ENCODE assay signal across 10 mouse cellular contexts in the genomic region with DNA sequence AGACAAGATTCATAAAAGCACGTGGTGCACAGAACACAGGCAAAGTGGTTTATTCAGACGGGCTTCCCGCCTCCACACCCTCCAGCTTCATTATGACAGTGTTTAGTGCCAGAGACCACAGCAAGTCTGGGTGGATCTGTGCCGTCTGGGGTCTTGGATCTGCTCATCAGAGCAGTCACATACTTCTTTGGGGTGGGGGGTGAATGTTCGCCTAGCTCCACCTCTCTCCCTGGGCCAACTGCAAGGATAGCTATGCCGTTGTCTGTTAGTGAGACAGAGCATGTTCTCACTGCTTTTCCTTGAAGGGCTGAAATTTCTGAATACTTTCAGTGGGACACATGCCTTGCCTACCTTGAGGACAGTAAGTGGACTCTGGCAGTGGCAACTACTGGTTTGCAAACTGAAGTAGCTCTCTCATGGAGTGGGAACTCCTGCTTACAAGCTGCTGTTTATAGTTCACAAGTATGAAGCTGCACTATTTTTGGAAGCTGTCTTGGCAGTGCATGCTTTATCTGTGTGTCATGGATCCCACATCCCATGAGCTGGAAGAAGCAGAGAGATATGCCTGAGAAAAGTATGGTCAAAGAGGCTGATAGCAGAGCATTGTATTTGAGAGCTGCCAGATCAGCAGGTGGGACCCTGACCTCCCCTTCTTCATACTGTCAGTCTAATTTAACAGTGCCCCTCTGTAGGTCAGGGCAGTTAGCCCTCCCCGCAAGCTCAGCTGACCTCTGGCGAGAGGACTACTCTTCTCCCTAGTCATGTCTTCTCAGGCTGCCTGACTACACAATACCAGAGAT.
DNase-seq lines count a peak whose midpoint lies in the region; ATAC-seq and TF ChIP-seq lines count a peak whose summit lies in the region.
"Had no signal": no experiment of that assay in that cellular context is flagged by ENCODE, and none has a peak within 500 bp of the region (broad histone marks: within the 10 kb centered on the region; RNA-seq: fewer than 3 reads in every experiment).

No protein-coding gene starts in this region.

- H3K79me2 ChIP-seq in myocyte (ENCODE audit: control insufficient read depth, insufficient read depth): peaks cover 5% of the 10 kb centered on the region

- 0 out of 2 replicates have a peak overlapping the region, but pooled peaks have one; percentile 52 for H3K27ac ChIP-seq in embryonic facial prominence, embryonic 14.5 days (replicated peaks; ENCODE audit: low read depth, low read length)
- H3K27ac ChIP-seq in embryonic facial prominence, embryonic 10.5 days (replicated peaks): no peak overlapping the region
- H3K27ac ChIP-seq in limb, embryonic 15.5 days: peak overlapping the region; percentile 28; the same call in 1 of the 2 replicates
- H3K27ac ChIP-seq in limb, embryonic 10.5 days: no peak overlapping the region
- H3K27ac ChIP-seq in heart, embryonic 16.5 days (ENCODE audit: low read length): peak overlapping the region; percentile 96
- H3K27ac ChIP-seq: limb, embryonic 12.5 days had no signal

- no peaks in the 10 kb centered on the region for H3K27me3 ChIP-seq in embryonic facial prominence, embryonic 14.5 days (replicated peaks; ENCODE audit: control insufficient read depth, insufficient read depth, low read length)
- no peaks in the 10 kb centered on the region for H3K27me3 ChIP-seq in embryonic facial prominence, embryonic 10.5 days (replicated peaks; ENCODE audit: low read depth, poor library complexity, severe bottlenecking)
- no peaks in the 10 kb centered on the region for H3K27me3 ChIP-seq in limb, embryonic 15.5 days
- no peaks in the 10 kb centered on the region for H3K27me3 ChIP-seq in limb, embryonic 10.5 days (ENCODE audit: low read depth, poor library complexity, severe bottlenecking)
- no peaks in the 10 kb centered on the region for H3K27me3 ChIP-seq in heart, embryonic 16.5 days (ENCODE audit: control insufficient read depth, insufficient read depth, low read length)
- no peaks in the 10 kb centered on the region for H3K27me3 ChIP-seq in myocyte (ENCODE audit: control insufficient read depth, insufficient read depth, insufficient read length)
- H3K27me3 ChIP-seq: limb, embryonic 12.5 days had no signal

- H3K9me3 ChIP-seq in embryonic facial prominence, embryonic 14.5 days (ENCODE audit: control insufficient read depth, low read length): no peaks in the 10 kb centered on the region
- H3K9me3 ChIP-seq in embryonic facial prominence, embryonic 10.5 days: no peaks in the 10 kb centered on the region
- H3K9me3 ChIP-seq in limb, embryonic 15.5 days: no peaks in the 10 kb centered on the region
- H3K9me3 ChIP-seq in limb, embryonic 10.5 days (replicated peaks): no peaks in the 10 kb centered on the region
- no peaks in the 10 kb centered on the region for H3K9me3 ChIP-seq in heart, embryonic 16.5 days (replicated peaks; ENCODE audit: control insufficient read depth, low read length)
- H3K9me3 ChIP-seq: limb, embryonic 12.5 days had no signal

- no peak overlapping the region for H3K4me2 ChIP-seq in embryonic facial prominence, embryonic 14.5 days (ENCODE audit: low read depth, low read length)
- no peak overlapping the region for H3K4me2 ChIP-seq in limb, embryonic 15.5 days
- H3K4me2 ChIP-seq in heart, embryonic 16.5 days (ENCODE audit: low read depth, low read length): peak overlapping the region; percentile 45; the same call in 1 of the 2 replicates
- peak overlapping the region; percentile 81 for H3K4me2 ChIP-seq in myocyte (ENCODE audit: low read depth)
- H3K4me2 ChIP-seq: limb, embryonic 12.5 days had no signal

- no peak overlapping the region for H3K4me3 ChIP-seq in embryonic facial prominence, embryonic 14.5 days (ENCODE audit: low read depth, low read length)
- no peak overlapping the region for H3K4me3 ChIP-seq in embryonic facial prominence, embryonic 10.5 days
- H3K4me3 ChIP-seq in limb, embryonic 15.5 days: no peak overlapping the region
- no peak overlapping the region for H3K4me3 ChIP-seq in limb, embryonic 10.5 days
- no peak overlapping the region for H3K4me3 ChIP-seq in heart, embryonic 16.5 days (ENCODE audit: low read length)
- no peak overlapping the region for H3K4me3 ChIP-seq in myocyte
- H3K4me3 ChIP-seq: limb, embryonic 12.5 days had no signal

- peaks cover 26% of the 10 kb centered on the region for H3K4me1 ChIP-seq in embryonic facial prominence, embryonic 14.5 days (ENCODE audit: control insufficient read depth, insufficient read depth, low read length)
- H3K4me1 ChIP-seq in embryonic facial prominence, embryonic 10.5 days: peaks cover 40% of the 10 kb centered on the region
- H3K4me1 ChIP-seq in limb, embryonic 15.5 days: peaks cover 36% of the 10 kb centered on the region
- H3K4me1 ChIP-seq in limb, embryonic 10.5 days: peaks cover 54% of the 10 kb centered on the region
- H3K4me1 ChIP-seq in heart, embryonic 16.5 days (ENCODE audit: control insufficient read depth, insufficient read depth, low read length): peaks cover 34% of the 10 kb centered on the region

- H3ac ChIP-seq in myocyte (ENCODE audit: control insufficient read depth, insufficient read length): no peak overlapping the region

- ATAC-seq in embryonic facial prominence, embryonic 14.5 days (ENCODE audit: low read depth): 0 out of 2 replicates have a peak, but pooled peaks have one; percentile 39
- ATAC-seq in limb, embryonic 15.5 days (ENCODE audit: insufficient number of reproducible peaks, low FRiP score, low TSS enrichment, low read depth): peak; percentile 54
- ATAC-seq in heart, embryonic 16.5 days (replicated peaks; ENCODE audit: extremely low read depth, insufficient read depth, low FRiP score): peak; percentile 87
- ATAC-seq in activated CD4-positive, CD25-positive, alpha-beta regulatory T cell, adult 4 months: no peak

- no peaks in the 10 kb centered on the region for H3K36me3 ChIP-seq in embryonic facial prominence, embryonic 14.5 days (ENCODE audit: control insufficient read depth, insufficient read depth, low read length)
- H3K36me3 ChIP-seq in embryonic facial prominence, embryonic 10.5 days (replicated peaks): no peaks in the 10 kb centered on the region
- no peaks in the 10 kb centered on the region for H3K36me3 ChIP-seq in limb, embryonic 15.5 days
- H3K36me3 ChIP-seq in limb, embryonic 10.5 days: no peaks in the 10 kb centered on the region
- H3K36me3 ChIP-seq in heart, embryonic 16.5 days (ENCODE audit: control insufficient read depth, insufficient read depth): no peaks in the 10 kb centered on the region
- H3K36me3 ChIP-seq in myocyte (ENCODE audit: control insufficient read depth, insufficient read depth): no peaks in the 10 kb centered on the region
- H3K36me3 ChIP-seq: limb, embryonic 12.5 days had no signal

- no peak for DNase-seq in embryonic facial prominence, embryonic 14.5 days (ENCODE audit: low spot score)
- DNase-seq in embryonic facial prominence, embryonic 10.5 days (ENCODE audit: low spot score): no peak
- DNase-seq in limb, embryonic 10.5 days (ENCODE audit: low spot score): no peak
- DNase-seq in kidney, adult 18-20 months: no peak
- DNase-seq: B cell, adult 2 months had no signal

- TF ChIP-seq POLR2A in myocyte (IDR thresholded peaks at IDR 0.05; ENCODE audit: insufficient read length, low read depth): no peak

- H3K9ac ChIP-seq in embryonic facial prominence, embryonic 14.5 days (ENCODE audit: low read depth, low read length): no peak overlapping the region
- H3K9ac ChIP-seq in limb, embryonic 15.5 days: no peak overlapping the region
- peak overlapping the region; percentile 37; the same call in 1 of the 2 replicates for H3K9ac ChIP-seq in heart, embryonic 16.5 days (ENCODE audit: low read length)
- H3K9ac ChIP-seq: limb, embryonic 12.5 days had no signal

- 53% methylated on average over 8 of the region's 8 CpGs for WGBS in embryonic facial prominence, embryonic 14.5 days
- 72% methylated on average over 8 of the region's 8 CpGs for WGBS in embryonic facial prominence, embryonic 10.5 days
- 58% methylated on average over 8 of the region's 8 CpGs for WGBS in limb, embryonic 15.5 days
- WGBS in limb, embryonic 10.5 days: 79% methylated on average over 8 of the region's 8 CpGs
- 50% methylated on average over 8 of the region's 8 CpGs for WGBS in heart, embryonic 16.5 days

TF ChIP-seq in myocyte, 11 proteins besides CTCF, POLR2A, EP300 and RAD21:
- peak in 1 of 3 experiments; percentile 11 for TF ChIP-seq MYOD1 (IDR thresholded peaks at IDR 0.05; ENCODE audit: control insufficient read depth in 1 of 3, insufficient read length in 2 of 3, low read depth in 2 of 3)
- no peak for TF ChIP-seq SRF (IDR thresholded peaks at IDR 0.05; ENCODE audit: control insufficient read depth, insufficient read length, low read depth)
- no peak for TF ChIP-seq MAX (IDR thresholded peaks at IDR 0.05; ENCODE audit: low read depth)

Comparison
In these comparisons a context has a peak if more than half of its experiments do, and no peak if none do; other contexts are left out.
1. H3K27ac ChIP-seq: peak in embryonic facial prominence, embryonic 14.5 days (single experiment), limb, embryonic 15.5 days (single experiment) and heart, embryonic 16.5 days (single experiment); none in embryonic facial prominence, embryonic 10.5 days (single experiment) and limb, embryonic 10.5 days (single experiment).
2. H3K4me2 ChIP-seq: peak in heart, embryonic 16.5 days (single experiment) and myocyte (single experiment); none in embryonic facial prominence, embryonic 14.5 days (single experiment) and limb, embryonic 15.5 days (single experiment).